Mouse (Mus musculus) left cerebral cortex, adult 2 months (tissue): ENCODE results near the gene Hmgxb4. TPM values are rescaled to one million over a fixed set of nuclear protein-coding genes. Genes with fewer than 3 reads are reported as not detected.
A peak's percentile ranks its signal among the peaks of the same experiment; 100 is the strongest.

Experiments used
- DNase-seq, 2 experiments: peaks; one replicate each; pipeline ENCODE4 v3.0.0; 2021 to 2022; ENCODE audit warnings: low spot score in 2 of 2, mixed read lengths in 1 of 2; ENCODE audit errors: extremely low spot score in 1 of 2
- H3K27ac ChIP-seq: fragments of 200-600 bp; 2 replicates; pipeline ENCODE4 v1.8.1; 2022
- H3K4me3 ChIP-seq: fragments of 200-600 bp; 2 replicates; pipeline ENCODE4 v1.8.1; 2022
- CTCF ChIP-seq: fragments of 200-600 bp; IDR thresholded peaks from 2 replicates; pipeline ENCODE4 v1.8.1; 2022; ENCODE audit warnings: antibody characterized with exemption, mild to moderate bottlenecking, moderate library complexity
- intact Hi-C: fragments of 180-260 bp; cut with DNase I; formaldehyde crosslinking; loops from one replicate; pipeline ENCODE4 v1.15.1; 2025
- total RNA-seq, 2 experiments: library from RNA; stranded (reverse); gene quantifications; 2 replicates each; pipeline ENCODE4 v1.2.3; 2021

Hmgxb4 gene
- total RNA-seq, 2 experiments from 2014 or later = 24.5 to 28.9 TPM

DNA sequence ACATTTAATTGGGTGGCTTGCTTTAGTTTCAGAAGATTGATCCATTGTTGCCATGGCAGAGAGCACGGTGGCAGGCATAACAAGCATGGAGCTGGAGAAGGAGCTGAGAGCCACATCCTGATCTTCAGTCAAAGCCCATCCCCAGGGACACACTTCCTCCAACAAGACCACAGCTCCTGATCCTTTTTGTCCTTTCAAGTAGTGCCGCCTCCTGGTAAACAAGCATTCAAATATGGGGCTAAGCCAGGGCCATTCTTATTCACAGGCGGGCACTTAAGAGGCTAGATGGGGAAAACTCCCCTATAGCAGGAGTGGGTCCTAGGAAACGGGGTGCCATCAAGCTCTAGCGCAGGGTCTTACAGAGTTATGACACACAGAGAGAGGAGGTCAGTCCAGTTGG is 5.7 kb upstream of the Hmgxb4 start:
- DNase-seq = no peak
- intact Hi-C loops = no loop called here
- TF ChIP-seq CTCF = no peak
- no peak overlapping the region for H3K27ac ChIP-seq
- no peak overlapping the region for H3K4me3 ChIP-seq

DNA sequence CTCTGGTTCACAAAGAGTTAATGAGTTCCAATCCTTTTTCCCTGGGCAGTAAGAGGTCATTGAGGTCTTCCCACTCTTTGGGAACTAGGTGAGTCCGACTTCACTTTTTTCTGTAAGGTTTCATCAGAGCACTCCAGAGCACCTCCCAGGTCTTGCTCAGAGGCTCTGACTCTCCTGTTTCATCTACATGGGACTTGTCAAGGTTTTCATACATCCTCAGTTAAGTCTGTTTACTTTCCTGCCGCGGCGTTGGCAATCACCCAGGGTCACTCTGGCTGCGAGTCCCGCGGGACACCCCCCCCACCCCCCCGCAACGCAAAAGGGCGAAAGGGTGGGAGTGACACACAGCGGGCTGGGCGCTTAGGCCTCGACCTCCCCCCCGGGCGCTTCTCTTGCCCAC is 3.1 kb upstream of the Hmgxb4 start:
- H3K27ac ChIP-seq = no peak overlapping the region
- no peak overlapping the region for H3K4me3 ChIP-seq
- intact Hi-C loops = no loop called here
- no peak for TF ChIP-seq CTCF
- DNase-seq = no peak

DNA sequence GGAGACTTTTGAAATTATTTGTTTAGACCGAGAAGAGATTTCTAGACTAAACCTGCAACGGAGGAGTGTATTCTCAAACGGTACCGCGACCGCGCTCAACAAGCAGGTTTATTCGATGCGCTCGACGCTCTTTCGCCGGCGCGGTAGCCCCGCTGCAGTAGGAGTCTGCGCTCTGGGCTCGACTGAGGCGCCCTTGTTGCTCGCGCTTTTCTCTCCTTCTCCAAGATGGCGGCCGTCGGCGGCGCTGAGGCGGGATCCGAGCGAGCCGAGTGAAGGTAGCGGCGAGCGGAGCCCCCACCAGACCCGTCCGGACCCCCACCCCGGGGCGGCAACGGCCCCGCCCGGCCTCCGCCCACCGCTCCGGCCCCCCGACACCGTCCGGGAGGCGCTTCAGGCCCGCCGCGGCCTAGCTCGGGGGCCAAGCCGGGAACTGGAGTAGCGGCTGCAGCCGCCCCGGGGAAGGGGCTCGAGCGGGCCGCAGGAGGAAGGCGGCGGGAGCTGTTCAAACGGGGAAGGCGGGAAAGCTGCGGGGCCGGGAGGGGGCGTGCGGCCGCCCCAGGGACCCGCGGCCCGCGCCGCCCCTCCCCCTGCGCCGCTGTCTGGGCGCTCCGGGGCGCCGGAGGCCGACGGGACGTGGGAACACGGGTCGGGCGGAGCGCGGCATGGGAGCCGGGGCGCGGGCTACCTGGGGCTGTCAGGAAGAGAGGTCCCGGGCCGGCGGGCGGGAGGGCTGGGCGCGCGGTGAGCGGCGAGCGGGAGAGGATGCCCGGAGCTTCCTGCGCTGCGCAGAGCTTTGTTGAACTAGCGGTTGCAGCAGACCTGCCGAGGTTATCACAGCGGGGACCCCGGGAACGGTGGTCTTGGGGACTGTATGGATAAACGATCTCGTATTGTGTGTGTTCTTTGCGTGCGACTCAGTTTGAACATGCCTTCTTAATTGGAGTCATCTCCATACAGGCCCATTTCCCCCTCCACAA is 607 bp downstream of the Hmgxb4 start:
- intact Hi-C loops = loop anchor here (1.0 kb wide), 1 partner anchor 40 kb away; the partner anchor contains the start of gene Tom1
- Histone ChIP-seq H3K27ac (peak overlapping the region; percentile 93), H3K4me3 (peak overlapping the region; percentile 75)
- DNase-seq = peak; percentile 81 to 83
- no peak; the same call in none of the 2 replicates for TF ChIP-seq CTCF

- Histone ChIP-seq H3K4me3 (peak overlapping the region; percentile 75), H3K27ac (no peak overlapping the region)
- no peak for DNase-seq
- intact Hi-C loops = loop anchor here (1.0 kb wide), 1 partner anchor 39 kb away; the partner anchor contains the start of gene Tom1
- no peak for TF ChIP-seq CTCF
Measured at GRCm38 (mm10) chr8:74994540-74994939, 1.4 kb downstream of the Hmgxb4 start.

DNA sequence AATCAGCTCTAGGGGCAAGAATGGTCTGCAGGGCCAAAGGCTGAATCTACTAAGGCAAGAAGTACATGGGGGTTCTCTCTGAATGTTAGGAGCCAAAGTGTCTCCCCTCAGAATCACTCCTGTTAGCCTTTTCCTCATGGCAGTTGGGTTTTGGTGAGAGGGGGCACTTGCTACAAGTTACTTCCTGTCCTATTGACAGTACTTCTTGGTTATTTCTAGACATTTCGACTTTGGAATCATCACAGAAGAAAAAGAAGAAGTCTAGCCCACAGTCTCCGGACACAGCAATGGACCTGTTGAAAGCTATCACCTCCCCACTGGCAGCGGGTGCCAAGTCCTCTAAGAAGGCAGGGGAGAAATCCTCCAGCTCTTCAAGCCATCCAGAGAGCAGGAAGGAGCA is 7.3 kb downstream of the Hmgxb4 start:
- no peak for DNase-seq
- Histone ChIP-seq H3K27ac (no peak overlapping the region), H3K4me3 (no peak overlapping the region)
- intact Hi-C loops = no loop called here
- TF ChIP-seq CTCF = no peak

- DNase-seq = no peak
- intact Hi-C loops = no loop called here
- no peak for TF ChIP-seq CTCF
- H3K4me3 ChIP-seq = no peak overlapping the region
- no peak overlapping the region for H3K27ac ChIP-seq
Measured at GRCm38 (mm10) chr8:75008826-75009225, 15.7 kb downstream of the Hmgxb4 start.

DNA sequence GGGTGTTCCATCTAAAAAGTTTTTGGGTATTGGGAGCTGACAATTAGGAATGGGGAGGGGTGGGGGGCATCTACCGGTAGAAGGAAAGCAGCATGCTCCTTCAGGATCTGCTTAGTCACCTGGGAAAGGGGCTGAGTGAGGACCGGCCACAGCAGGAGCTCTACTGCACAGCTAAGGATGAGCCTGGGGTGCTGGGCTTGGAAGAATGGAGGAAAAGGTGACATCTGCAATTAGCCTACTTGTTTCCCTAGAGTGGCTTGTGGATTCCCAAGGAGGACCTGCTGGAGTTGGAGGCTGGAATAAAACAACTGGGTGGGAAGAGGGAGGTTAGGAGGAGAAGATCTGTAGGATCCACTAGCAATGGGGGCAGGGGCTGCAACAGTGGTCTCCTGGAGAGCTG is 20.4 kb downstream of the Hmgxb4 start:
- TF ChIP-seq CTCF = no peak

DNA sequence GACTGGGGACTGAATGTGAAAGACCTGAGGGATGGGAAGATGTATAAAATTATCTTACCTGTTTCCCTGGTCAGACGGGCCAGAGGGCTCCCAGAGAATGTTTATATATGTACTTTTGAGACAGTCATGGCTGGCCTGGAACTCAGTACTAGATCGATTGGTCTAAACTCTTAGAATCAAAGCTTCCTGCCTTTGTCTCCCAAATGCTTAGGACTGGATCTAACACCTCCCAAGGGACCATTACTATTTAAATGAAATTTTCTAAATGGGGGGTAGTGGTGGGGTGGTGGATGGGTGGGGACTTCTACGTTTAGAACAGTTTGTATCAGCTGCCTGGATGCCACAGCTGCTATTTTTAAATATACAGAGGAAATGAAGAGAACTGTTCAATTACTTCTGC is 20.8 kb downstream of the Hmgxb4 start:
- no peak for DNase-seq
- intact Hi-C loops = no loop called here

More for the DNA sequence above, 20.4 kb downstream of the Hmgxb4 start:
- intact Hi-C loops = no loop called here
- Histone ChIP-seq H3K4me3 (no peak overlapping the region), H3K27ac (no peak overlapping the region)
- no peak for DNase-seq

GRCm38 (mm10) chr8:75015981-75016380 is 22.8 kb downstream of the Hmgxb4 start:
- no peak for TF ChIP-seq CTCF
- intact Hi-C loops = no loop called here
- H3K27ac ChIP-seq = no peak overlapping the region
- H3K4me3 ChIP-seq = no peak overlapping the region
- no peak for DNase-seq

More for the DNA sequence above, 20.8 kb downstream of the Hmgxb4 start:
- Histone ChIP-seq H3K27ac (no peak overlapping the region), H3K4me3 (no peak overlapping the region)
- no peak for TF ChIP-seq CTCF

- H3K4me3 ChIP-seq = no peak overlapping the region
- no peak for DNase-seq
- intact Hi-C loops = no loop called here
- no peak for TF ChIP-seq CTCF
- H3K27ac ChIP-seq = no peak overlapping the region
Measured at GRCm38 (mm10) chr8:75016422-75016821, 23.3 kb downstream of the Hmgxb4 start.

- no peak for TF ChIP-seq CTCF
- DNase-seq = no peak
- Histone ChIP-seq H3K27ac (no peak overlapping the region), H3K4me3 (no peak overlapping the region)
- intact Hi-C loops = no loop called here
Measured at GRCm38 (mm10) chr8:75018274-75018972, 25.3 kb downstream of the Hmgxb4 start.

GRCm38 (mm10) chr8:75023660-75024316 is 30.6 kb downstream of the Hmgxb4 start:
- peak; percentile 19; the same call in 1 of the 2 replicates for TF ChIP-seq CTCF
- intact Hi-C loops = no loop called here
- no peak overlapping the region for H3K27ac ChIP-seq
- DNase-seq = no peak
- no peak overlapping the region for H3K4me3 ChIP-seq
